Comparison of ENCODE assay signal across 16 mouse cellular contexts in the genomic region with DNA sequence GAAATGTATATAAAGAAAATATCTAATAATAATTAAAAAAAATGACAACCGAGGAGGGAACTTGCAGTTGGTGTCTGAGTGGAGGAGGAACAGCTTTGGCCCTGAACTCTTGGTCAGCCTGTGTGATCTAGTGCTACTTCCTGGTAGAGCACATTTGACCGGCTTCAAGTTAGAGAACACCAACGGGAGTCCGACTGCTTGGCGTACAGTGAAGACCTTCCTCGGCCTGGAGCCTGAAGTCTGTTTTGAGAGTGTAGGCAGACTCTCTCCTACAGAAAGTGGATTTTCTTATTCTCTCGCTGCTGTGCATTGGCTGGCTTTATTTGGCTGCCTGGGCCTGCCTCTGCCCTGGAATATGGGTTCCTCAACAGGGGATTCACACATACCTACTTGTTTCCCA.
"Had no signal": no experiment of that assay in that cellular context is flagged by ENCODE, and none has a peak within 500 bp of the region (broad histone marks: within the 10 kb centered on the region; RNA-seq: fewer than 3 reads in every experiment).

No protein-coding gene starts in this region.

- DNase-seq: lung, adult 18-20 months; lung, embryonic 14.5 days; lung, postnatal 10 days; lung, postnatal 4 days; midbrain, embryonic 14.5 days; right cerebral cortex, postnatal 14 days; thymus, adult 18-20 months; thymus, postnatal 14 days; thymus, postnatal 36 days had no signal

- ATAC-seq: midbrain, embryonic 16.5 days had no signal

- H3K4me1 ChIP-seq: midbrain, embryonic 10.5 days; midbrain, embryonic 12.5 days; neural tube, embryonic 13.5 days; neural tube, embryonic 15.5 days; stomach, embryonic 15.5 days had no signal

- H3K4me3 ChIP-seq: midbrain, embryonic 10.5 days; midbrain, embryonic 12.5 days; myocyte; neural tube, embryonic 13.5 days; neural tube, embryonic 15.5 days; stomach, embryonic 15.5 days had no signal

- H3K9me3 ChIP-seq: midbrain, embryonic 10.5 days; midbrain, embryonic 12.5 days; neural tube, embryonic 13.5 days; neural tube, embryonic 15.5 days; stomach, embryonic 15.5 days had no signal

- H3K36me3 ChIP-seq: midbrain, embryonic 10.5 days; midbrain, embryonic 12.5 days; neural tube, embryonic 13.5 days; neural tube, embryonic 15.5 days; stomach, embryonic 15.5 days had no signal

- H3K27me3 ChIP-seq: midbrain, embryonic 12.5 days; neural tube, embryonic 13.5 days; neural tube, embryonic 15.5 days; stomach, embryonic 15.5 days had no signal

- H3K27ac ChIP-seq: midbrain, embryonic 10.5 days; midbrain, embryonic 12.5 days; neural tube, embryonic 13.5 days; neural tube, embryonic 15.5 days; stomach, embryonic 15.5 days had no signal
